Mouse (Mus musculus) embryonic facial prominence, embryonic 14.5 days (tissue): ENCODE data around the gene Usp16. TPM values are rescaled to one million over a fixed set of nuclear protein-coding genes. Genes with fewer than 3 reads are reported as not detected.

Source experiments
- ATAC-seq: fragments of 200-750 bp; cut with Nextera tagmentation; 2 replicates; pipeline ENCODE4 v1.8.0; 2017; ENCODE audit warnings: low read depth, moderate number of reproducible peaks, moderate TSS enrichment
- DNase-seq: peaks from one replicate; pipeline ENCODE4 v3.0.0-alpha.2; 2015; ENCODE audit warnings: low spot score
- H3K27ac ChIP-seq: fragments of 300-500 bp; sonication (generic); replicated peaks from 2 replicates; pipeline ENCODE4 v1.5.1; 2014; ENCODE audit warnings: low read depth, mild to moderate bottlenecking, low read length, moderate library complexity
- H3K27me3 ChIP-seq: fragments of 300-500 bp; sonication (generic); replicated peaks from 2 replicates; pipeline ENCODE4 v1.6.1; 2014; ENCODE audit warnings: low read length; ENCODE audit not compliant: control insufficient read depth, insufficient read depth
- H3K36me3 ChIP-seq: fragments of 300-500 bp; sonication (generic); 2 replicates; pipeline ENCODE4 v1.6.1; 2014; ENCODE audit warnings: low read length, mixed read lengths; ENCODE audit not compliant: control insufficient read depth, insufficient read depth
- H3K4me1 ChIP-seq: fragments of 300-500 bp; sonication (generic); 2 replicates; pipeline ENCODE4 v1.6.1; 2014; ENCODE audit warnings: antibody characterized with exemption, low read length; ENCODE audit not compliant: control insufficient read depth, insufficient read depth
- H3K4me2 ChIP-seq: fragments of 300-500 bp; sonication (generic); 2 replicates; pipeline ENCODE4 v1.6.1; 2014; ENCODE audit warnings: low read depth, mild to moderate bottlenecking, low read length, moderate library complexity, mixed read lengths
- H3K4me3 ChIP-seq: fragments of 300-500 bp; sonication (generic); 2 replicates; pipeline ENCODE4 v1.5.1; 2014; ENCODE audit warnings: low read depth, mild to moderate bottlenecking, low read length
- H3K9ac ChIP-seq: fragments of 300-500 bp; sonication (generic); 2 replicates; pipeline ENCODE4 v1.6.1; 2014; ENCODE audit warnings: low read depth, mild to moderate bottlenecking, low read length, moderate library complexity, mixed read lengths
- H3K9me3 ChIP-seq: fragments of 300-500 bp; sonication (generic); 2 replicates; pipeline ENCODE4 v1.6.1; 2016; ENCODE audit warnings: low read length; ENCODE audit not compliant: control insufficient read depth
- whole genome bisulfite sequencing: fragments of 180-500 bp; shearing (Covaris S2); extraction: QIAGEN DNeasy Blood & Tissue Kit; methylation state at CpG from one replicate; pipeline ENCODE4 v1.1.7; 2014; 5-methylcytosine and 5-hydroxymethylcytosine counted together
- polyA plus RNA-seq: library from polyadenylated mRNA; unstranded; fragments of >200 nt; fragmentation: Nextera tagmentation; extraction: Ambion mirVana; gene quantifications from 2 replicates; pipeline ENCODE4 v1.2.1, GENCODE M21; 2014

Usp16 gene
- polyA plus RNA-seq, 1 experiment from 2014 or later, result 50.8 TPM

GRCm38 (mm10) chr16:87437096-87437495, 17.4 kb upstream of the Usp16 start:
- WGBS, result 92% methylated on average over 21 of the region's 21 CpGs
- no peak for ATAC-seq

GRCm38 (mm10) chr16:87438697-87439096, 15.8 kb upstream of the Usp16 start:
- DNase-seq (no peak), ATAC-seq (no peak)
- H3K4me2 ChIP-seq, result no peak overlapping the region
- H3K9me3 ChIP-seq, result no peaks in the 10 kb centered on the region
- H3K27ac ChIP-seq, result no peak overlapping the region
- no peak overlapping the region for H3K9ac ChIP-seq
- H3K4me3 ChIP-seq, result no peak overlapping the region
- H3K36me3 ChIP-seq, result no peaks in the 10 kb centered on the region
- 91% methylated on average over 8 of the region's 8 CpGs for WGBS
- H3K27me3 ChIP-seq, result no peaks in the 10 kb centered on the region
- peaks cover 10% of the 10 kb centered on the region for H3K4me1 ChIP-seq

More at GRCm38 (mm10) chr16:87437096-87437495, 17.4 kb upstream of the Usp16 start:
- H3K4me3 ChIP-seq, result no peak overlapping the region
- peaks cover 10% of the 10 kb centered on the region for H3K4me1 ChIP-seq
- H3K27me3 ChIP-seq, result no peaks in the 10 kb centered on the region
- no peak for DNase-seq
- H3K9ac ChIP-seq, result no peak overlapping the region
- H3K4me2 ChIP-seq, result no peak overlapping the region
- no peaks in the 10 kb centered on the region for H3K9me3 ChIP-seq
- no peaks in the 10 kb centered on the region for H3K36me3 ChIP-seq
- no peak overlapping the region for H3K27ac ChIP-seq

GRCm38 (mm10) chr16:87440184-87440686, 14.3 kb upstream of the Usp16 start, which contains the start of gene Rwdd2b:
TSS of gene Rwdd2b (minus strand) at chr16:87440573.
- ATAC-seq (peak; percentile 96), DNase-seq (peak; percentile 98)
- Histone ChIP-seq H3K27ac (peak within 1 kb of the TSS; percentile 77), H3K9ac (peak within 1 kb of the TSS; percentile 75), H3K9me3 (no peaks in the 10 kb centered on the region), H3K4me1 (peaks cover 10% of the 10 kb centered on the region), H3K36me3 (no peaks in the 10 kb centered on the region), H3K4me2 (peak within 1 kb of the TSS; percentile 84), H3K4me3 (peak within 1 kb of the TSS; percentile 59), H3K27me3 (no peaks in the 10 kb centered on the region)
- WGBS, result under 1% methylated on average over 30 of the region's 38 CpGs

- no peaks in the 10 kb centered on the region for H3K27me3 ChIP-seq
- ATAC-seq (no peak), DNase-seq (no peak)
- H3K9me3 ChIP-seq, result no peaks in the 10 kb centered on the region
- peaks cover 10% of the 10 kb centered on the region for H3K4me1 ChIP-seq
- peak overlapping the region; percentile 84 for H3K4me2 ChIP-seq
- WGBS, result 20% methylated on average over 9 of the region's 9 CpGs
- no peaks in the 10 kb centered on the region for H3K36me3 ChIP-seq
- peak overlapping the region; percentile 59 for H3K4me3 ChIP-seq
- H3K9ac ChIP-seq, result peak overlapping the region; percentile 75
- no peak overlapping the region for H3K27ac ChIP-seq
These were observed 13.4 kb upstream of the Usp16 start for GRCm38 (mm10) chr16:87441089-87441488.

- peak; percentile 39 for DNase-seq
- H3K27me3 ChIP-seq, result no peaks in the 10 kb centered on the region
- WGBS, result 40% methylated on average over 5 of the region's 5 CpGs
These were observed 12.2 kb upstream of the Usp16 start for GRCm38 (mm10) chr16:87442291-87442690.

GRCm38 (mm10) chr16:87443245-87443644, 11.3 kb upstream of the Usp16 start:
- no peaks in the 10 kb centered on the region for H3K27me3 ChIP-seq
- no peaks in the 10 kb centered on the region for H3K9me3 ChIP-seq
- no peak overlapping the region for H3K4me3 ChIP-seq
- DNase-seq, result no peak
- peaks cover 10% of the 10 kb centered on the region for H3K4me1 ChIP-seq
- no peak overlapping the region for H3K4me2 ChIP-seq
- H3K9ac ChIP-seq, result no peak overlapping the region
- no peaks in the 10 kb centered on the region for H3K36me3 ChIP-seq
- no peak overlapping the region for H3K27ac ChIP-seq
- ATAC-seq, result no peak

More at GRCm38 (mm10) chr16:87442291-87442690, 12.2 kb upstream of the Usp16 start:
- H3K4me1 ChIP-seq, result peaks cover 10% of the 10 kb centered on the region
- no peak overlapping the region for H3K9ac ChIP-seq
- no peak overlapping the region for H3K27ac ChIP-seq
- H3K36me3 ChIP-seq, result no peaks in the 10 kb centered on the region
- H3K4me3 ChIP-seq, result no peak overlapping the region
- no peaks in the 10 kb centered on the region for H3K9me3 ChIP-seq
- H3K4me2 ChIP-seq, result no peak overlapping the region
- no peak for ATAC-seq

- WGBS, result 45% methylated on average over 1 of the region's 1 CpGs
- no peak overlapping the region for H3K27ac ChIP-seq
- no peaks in the 10 kb centered on the region for H3K9me3 ChIP-seq
- no peak overlapping the region for H3K4me3 ChIP-seq
- no peaks in the 10 kb centered on the region for H3K36me3 ChIP-seq
- no peak overlapping the region for H3K9ac ChIP-seq
- peaks cover 10% of the 10 kb centered on the region for H3K4me1 ChIP-seq
- H3K4me2 ChIP-seq, result no peak overlapping the region
- DNase-seq (no peak), ATAC-seq (no peak)
- no peaks in the 10 kb centered on the region for H3K27me3 ChIP-seq
These were observed 10.4 kb upstream of the Usp16 start for GRCm38 (mm10) chr16:87444071-87444470.

- Histone ChIP-seq H3K4me2 (no peak overlapping the region), H3K27ac (no peak overlapping the region), H3K9me3 (no peaks in the 10 kb centered on the region), H3K4me1 (peaks cover 6% of the 10 kb centered on the region), H3K4me3 (no peak overlapping the region), H3K36me3 (no peaks in the 10 kb centered on the region), H3K9ac (no peak overlapping the region), H3K27me3 (no peaks in the 10 kb centered on the region)
- DNase-seq, result no peak
- no peak for ATAC-seq
These were observed 9.4 kb upstream of the Usp16 start for GRCm38 (mm10) chr16:87445110-87445509.

- WGBS, result 93% methylated on average over 3 of the region's 3 CpGs
- Histone ChIP-seq H3K36me3 (no peaks in the 10 kb centered on the region), H3K4me2 (no peak overlapping the region), H3K27ac (no peak overlapping the region), H3K9ac (no peak overlapping the region), H3K27me3 (no peaks in the 10 kb centered on the region), H3K9me3 (no peaks in the 10 kb centered on the region), H3K4me1 (peaks cover 6% of the 10 kb centered on the region), H3K4me3 (no peak overlapping the region)
- no peak for DNase-seq
- ATAC-seq, result no peak
These were observed 9.0 kb upstream of the Usp16 start for GRCm38 (mm10) chr16:87445528-87445927.
